Mouse (Mus musculus): ENCODE results near the gene Zfp811. TPM values are rescaled to one million over a fixed set of nuclear protein-coding genes. Genes with fewer than 3 reads are reported as not detected.

Zfp811 gene
- total and polyA plus RNA-seq, 3 experiments, result 1.7 to 6.6 (median 3.4) TPM

DNA sequence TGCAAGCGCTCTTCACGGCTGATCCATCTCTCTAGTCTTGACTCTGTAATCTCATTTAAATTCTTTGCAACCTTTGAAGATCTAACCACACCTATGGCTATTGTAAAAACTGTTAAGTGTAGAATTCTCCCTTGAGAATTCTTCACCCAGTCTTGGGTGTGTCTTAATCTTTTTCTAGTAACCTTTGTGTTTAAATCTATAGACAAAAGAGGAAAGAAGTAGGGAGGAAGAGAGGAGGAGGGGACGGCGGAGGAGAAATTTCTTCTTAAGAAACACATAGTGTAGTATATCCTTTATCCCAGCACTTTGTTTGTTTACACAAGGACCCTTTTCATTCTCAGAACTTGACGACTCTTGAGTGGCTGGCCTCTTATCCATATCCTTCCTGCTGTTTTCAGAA, 52.4 kb downstream of the Zfp811 start:
- Histone ChIP-seq H3K4me3 (replicated peaks in 1 of 3; ENCODE audit: low read depth in 2 of 3, low read length in 2 of 3, poor library complexity in 1 of 3) (no peak overlapping the region), H3K36me3 (replicated peaks in 1 of 2; ENCODE audit: control insufficient read depth in 1 of 2, insufficient read depth in 1 of 2, low read length in 1 of 2) (no peaks in the 10 kb centered on the region), H3K4me1 (ENCODE audit: control insufficient read depth in 1 of 2, insufficient read depth in 2 of 2) (no peaks in the 10 kb centered on the region), H3K27me3 (replicated peaks) (no peaks in the 10 kb centered on the region), H3K27ac (ENCODE audit: insufficient read depth, low read depth) (no peak overlapping the region), H3K9ac (ENCODE audit: insufficient read depth, low read depth) (no peak overlapping the region), H3K9me3 (replicated peaks; ENCODE audit: low read length) (no peaks in the 10 kb centered on the region), H3K79me2 (replicated peaks; ENCODE audit: control insufficient read depth, extremely low read depth, insufficient read depth, poor library complexity, severe bottlenecking) (no peaks in the 10 kb centered on the region), H3K4me2 (ENCODE audit: insufficient read depth, low read depth, poor library complexity, severe bottlenecking) (no peak overlapping the region)
- in situ Hi-C loops (cut with MboI; ENCODE audit: low pct_ligation_motif_present, low pct_unique_long_range_greater_than_20kb, low sequenced_read_pairs) (no loop called here), dilution Hi-C loops (cut with MboI; ENCODE audit: extremely low pct_ligation_motif_present, extremely low pct_unique_long_range_greater_than_20kb, low sequenced_read_pairs) (no loop called here)
- TF ChIP-seq USF2 (conservative IDR thresholded peaks at IDR 0.05; ENCODE audit: low read depth, low read length), result no peak
- no peak for TF ChIP-seq POLR2AphosphoS2 (IDR thresholded peaks at IDR 0.05; ENCODE audit: low read depth, low read length)
- no peak for TF ChIP-seq E2F4 (IDR thresholded peaks at IDR 0.05; ENCODE audit: insufficient replicate concordance, low read depth, low read length)
- TF ChIP-seq USF1 (IDR thresholded peaks at IDR 0.05; ENCODE audit: low read depth, low read length), result no peak
- TF ChIP-seq CTCF (conservative IDR thresholded peaks at IDR 0.05 in 1 of 2, IDR thresholded peaks at IDR 0.05 in 1 of 2; ENCODE audit: low read depth in 2 of 2, low read length in 2 of 2), result no peak
- no peak for TF ChIP-seq MAX (IDR thresholded peaks at IDR 0.05; ENCODE audit: low read length)
- no peak for TF ChIP-seq ZNF384 (IDR thresholded peaks at IDR 0.05; ENCODE audit: low read depth, low read length)
- no peak for TF ChIP-seq MXI1 (IDR thresholded peaks at IDR 0.05; ENCODE audit: low read depth, low read length)
- TF ChIP-seq MAFK (IDR thresholded peaks at IDR 0.05; ENCODE audit: insufficient replicate concordance, low read length), result no peak
- no peak for TF ChIP-seq KAT2A (IDR thresholded peaks at IDR 0.05; ENCODE audit: insufficient replicate concordance, low read length)
- no peak for TF ChIP-seq POLR2A (IDR thresholded peaks at IDR 0.05; ENCODE audit: low read depth, low read length)
- no peak for TF ChIP-seq JUN (IDR thresholded peaks at IDR 0.05; ENCODE audit: insufficient read depth, low read depth, low read length)
- no peak for DNase-seq (ENCODE audit: extremely low read depth)

DNA sequence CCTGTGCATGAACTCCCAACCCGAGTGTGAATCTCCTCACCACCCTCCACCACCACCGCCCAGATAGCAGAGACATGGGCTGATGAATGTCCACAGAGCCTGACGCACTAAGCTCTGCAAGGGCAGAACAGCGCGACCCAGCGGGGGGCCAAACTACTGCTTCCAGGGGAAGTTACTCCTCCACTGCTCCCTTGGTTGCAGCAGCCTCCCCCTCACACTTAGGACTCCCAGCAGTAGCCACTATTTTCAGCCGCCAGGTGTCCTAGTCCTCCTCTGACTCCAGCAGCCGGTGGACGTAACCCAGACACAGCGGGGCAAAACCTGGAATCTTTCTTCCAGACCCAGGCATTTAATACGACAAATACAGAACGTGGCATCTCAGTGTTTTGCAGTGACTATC, 56.1 kb downstream of the Zfp811 start:
- no peak overlapping the region for H3K27ac ChIP-seq (ENCODE audit: insufficient read depth, low read depth)
- H3K4me1 ChIP-seq (ENCODE audit: control insufficient read depth in 1 of 2, insufficient read depth in 2 of 2), result no peaks in the 10 kb centered on the region
- no peaks in the 10 kb centered on the region for H3K36me3 ChIP-seq (replicated peaks in 1 of 2; ENCODE audit: control insufficient read depth in 1 of 2, insufficient read depth in 1 of 2, low read length in 1 of 2)
- no peaks in the 10 kb centered on the region for H3K9me3 ChIP-seq (replicated peaks; ENCODE audit: low read length)
- no peak for TF ChIP-seq RAD21 (IDR thresholded peaks at IDR 0.05; ENCODE audit: low read depth, low read length)
- TF ChIP-seq IRF4 (IDR thresholded peaks at IDR 0.05; ENCODE audit: low read depth, low read length), result no peak
- no peak for TF ChIP-seq MEF2A (IDR thresholded peaks at IDR 0.05; ENCODE audit: borderline replicate concordance, low read depth, low read length)
- no peak for TF ChIP-seq RCOR1 (conservative IDR thresholded peaks at IDR 0.05; ENCODE audit: low read depth, low read length)
- TF ChIP-seq USF2 (conservative IDR thresholded peaks at IDR 0.05; ENCODE audit: low read depth, low read length), result no peak
- TF ChIP-seq POLR2A (IDR thresholded peaks at IDR 0.05; ENCODE audit: low read depth, low read length), result no peak
- no peak for TF ChIP-seq EP300 (IDR thresholded peaks at IDR 0.05; ENCODE audit: low read length)
- no peak for TF ChIP-seq CHD2 (IDR thresholded peaks at IDR 0.05; ENCODE audit: low read length)
- TF ChIP-seq ZNF384 (IDR thresholded peaks at IDR 0.05; ENCODE audit: low read depth, low read length), result no peak
- TF ChIP-seq GABPA (IDR thresholded peaks at IDR 0.05; ENCODE audit: insufficient replicate concordance, low read depth, low read length), result no peak
- no peak for TF ChIP-seq JUN (IDR thresholded peaks at IDR 0.05; ENCODE audit: insufficient read depth, low read depth, low read length)
- no peak for TF ChIP-seq CTCF (conservative IDR thresholded peaks at IDR 0.05 in 1 of 2, IDR thresholded peaks at IDR 0.05 in 1 of 2; ENCODE audit: low read depth in 2 of 2, low read length in 2 of 2)
- no peak for TF ChIP-seq MYC (IDR thresholded peaks at IDR 0.05; ENCODE audit: low read depth, low read length)
- no peak for TF ChIP-seq USF1 (IDR thresholded peaks at IDR 0.05; ENCODE audit: low read depth, low read length)
- no peak for TF ChIP-seq ELF1 (IDR thresholded peaks at IDR 0.05; ENCODE audit: low read depth, low read length)
- H3K27me3 ChIP-seq (replicated peaks), result no peaks in the 10 kb centered on the region
- no peak overlapping the region for H3K4me2 ChIP-seq (ENCODE audit: insufficient read depth, low read depth, poor library complexity, severe bottlenecking)
- H3K4me3 ChIP-seq (replicated peaks in 1 of 3; ENCODE audit: low read depth in 2 of 3, low read length in 2 of 3, poor library complexity in 1 of 3), result no peak overlapping the region
- H3K9ac ChIP-seq (ENCODE audit: insufficient read depth, low read depth), result no peak overlapping the region
- DNase-seq (ENCODE audit: extremely low read depth), result no peak
- no peaks in the 10 kb centered on the region for H3K79me2 ChIP-seq (replicated peaks; ENCODE audit: control insufficient read depth, extremely low read depth, insufficient read depth, poor library complexity, severe bottlenecking)
- dilution Hi-C loops (cut with MboI; ENCODE audit: extremely low pct_ligation_motif_present, extremely low pct_unique_long_range_greater_than_20kb, low sequenced_read_pairs), result no loop called here
- in situ Hi-C loops (cut with MboI; ENCODE audit: low pct_ligation_motif_present, low pct_unique_long_range_greater_than_20kb, low sequenced_read_pairs), result no loop called here

All from CH12.LX (cell line).